Mouse (Mus musculus) liver, embryonic 15.5 days (tissue): ENCODE data around the gene Tmprss7. TPM values are rescaled to one million over a fixed set of nuclear protein-coding genes. Genes with fewer than 3 reads are reported as not detected.

Source experiments
- ATAC-seq: fragments of 200-750 bp; cut with Nextera tagmentation; 2 replicates; pipeline ENCODE4 v1.8.0; 2017; ENCODE audit warnings: moderate number of reproducible peaks, mild to moderate bottlenecking, moderate library complexity; ENCODE audit not compliant: insufficient read depth
- H3K27ac ChIP-seq: fragments of 300-500 bp; sonication (generic); replicated peaks from 2 replicates; pipeline ENCODE4 v1.5.1; 2015; ENCODE audit warnings: mild to moderate bottlenecking, inconsistent platforms
- H3K27me3 ChIP-seq: fragments of 300-500 bp; sonication (generic); 2 replicates; pipeline ENCODE4 v1.6.1; 2015; ENCODE audit warnings: mild to moderate bottlenecking, inconsistent platforms
- H3K36me3 ChIP-seq: fragments of 300-500 bp; sonication (generic); replicated peaks from 2 replicates; pipeline ENCODE4 v1.6.1; 2015; ENCODE audit warnings: moderate library complexity, mild to moderate bottlenecking, inconsistent platforms
- H3K4me1 ChIP-seq: fragments of 300-500 bp; sonication (generic); replicated peaks from 2 replicates; pipeline ENCODE4 v1.6.1; 2015; ENCODE audit warnings: inconsistent platforms
- H3K4me2 ChIP-seq: fragments of 300-500 bp; sonication (generic); 2 replicates; pipeline ENCODE4 v1.6.1; 2015; ENCODE audit warnings: moderate library complexity, mild to moderate bottlenecking, inconsistent platforms
- H3K4me3 ChIP-seq: fragments of 300-500 bp; sonication (generic); replicated peaks from 2 replicates; pipeline ENCODE4 v1.5.1; 2015; ENCODE audit warnings: mild to moderate bottlenecking, inconsistent platforms
- H3K9ac ChIP-seq: fragments of 300-500 bp; sonication (generic); 2 replicates; pipeline ENCODE4 v1.6.1; 2015; ENCODE audit warnings: moderate library complexity, mild to moderate bottlenecking, inconsistent platforms
- H3K9me3 ChIP-seq: fragments of 300-500 bp; sonication (generic); replicated peaks from 2 replicates; pipeline ENCODE4 v1.6.1; 2016; ENCODE audit warnings: inconsistent platforms
- WGBS: fragments of 180-500 bp; shearing (Covaris S2); methylation state at CpG from one replicate; pipeline ENCODE4 v1.1.7; 2015; ENCODE audit warnings: mixed read lengths; ENCODE audit not compliant: insufficient replicate concordance; 5-methylcytosine and 5-hydroxymethylcytosine counted together
- polyA plus RNA-seq: library from polyadenylated mRNA; unstranded; fragments of >200 nt; fragmentation: Nextera tagmentation; extraction: Ambion mirVana; gene quantifications from 2 replicates; pipeline ENCODE4 v1.2.1, GENCODE M21; 2015

Gene Tmprss7
- polyA plus RNA-seq, 1 experiment from 2014 or later: 0.12 TPM

GRCm38 (mm10) chr16:45624791-45625190 is 68.7 kb downstream of the Tmprss7 start:
- ATAC-seq: no peak
- Histone ChIP-seq H3K4me2 (no peak overlapping the region), H3K9ac (no peak overlapping the region), H3K9me3 (no peaks in the 10 kb centered on the region), H3K4me3 (no peak overlapping the region), H3K4me1 (peaks cover under 1% of the 10 kb centered on the region), H3K27me3 (no peaks in the 10 kb centered on the region), H3K27ac (no peak overlapping the region), H3K36me3 (no peaks in the 10 kb centered on the region)
- WGBS: 20% methylated on average over 2 of the region's 2 CpGs

- Histone ChIP-seq H3K9ac (no peak overlapping the region), H3K27me3 (no peaks in the 10 kb centered on the region), H3K27ac (no peak overlapping the region), H3K9me3 (no peaks in the 10 kb centered on the region), H3K4me1 (peaks cover 4% of the 10 kb centered on the region), H3K4me3 (no peak overlapping the region), H3K4me2 (no peak overlapping the region), H3K36me3 (no peaks in the 10 kb centered on the region)
- ATAC-seq: no peak
- 15% methylated on average over 4 of the region's 4 CpGs for WGBS
These were observed 70.2 kb downstream of the Tmprss7 start for GRCm38 (mm10) chr16:45623230-45623629.

GRCm38 (mm10) chr16:45619751-45620375 is 73.6 kb downstream of the Tmprss7 start:
- H3K27ac ChIP-seq: no peak overlapping the region
- no peak overlapping the region for H3K4me3 ChIP-seq
- H3K4me2 ChIP-seq: no peak overlapping the region
- no peak overlapping the region for H3K9ac ChIP-seq
- 0 out of 2 replicates have a peak, but pooled peaks have one; percentile 44 for ATAC-seq
- H3K4me1 ChIP-seq: peaks cover 4% of the 10 kb centered on the region
- no peaks in the 10 kb centered on the region for H3K27me3 ChIP-seq
- WGBS: 30% methylated on average over 8 of the region's 8 CpGs
- no peaks in the 10 kb centered on the region for H3K9me3 ChIP-seq
- no peaks in the 10 kb centered on the region for H3K36me3 ChIP-seq

GRCm38 (mm10) chr16:45615944-45616343 is 77.5 kb downstream of the Tmprss7 start:
- Histone ChIP-seq H3K4me2 (no peak overlapping the region), H3K9ac (no peak overlapping the region), H3K4me1 (peaks cover 4% of the 10 kb centered on the region), H3K4me3 (no peak overlapping the region), H3K27ac (no peak overlapping the region), H3K36me3 (no peaks in the 10 kb centered on the region), H3K9me3 (no peaks in the 10 kb centered on the region), H3K27me3 (no peaks in the 10 kb centered on the region)
- 66% methylated on average over 1 of the region's 1 CpGs for whole genome bisulfite sequencing
- no peak for ATAC-seq

GRCm38 (mm10) chr16:45613247-45613646 is 80.2 kb downstream of the Tmprss7 start:
- Histone ChIP-seq H3K27me3 (no peaks in the 10 kb centered on the region), H3K9ac (no peak overlapping the region), H3K9me3 (no peaks in the 10 kb centered on the region), H3K4me3 (no peak overlapping the region), H3K36me3 (no peaks in the 10 kb centered on the region), H3K4me1 (peaks cover 3% of the 10 kb centered on the region; the same call in 1 of the 2 replicates), H3K4me2 (no peak overlapping the region), H3K27ac (no peak overlapping the region)
- ATAC-seq: no peak
- 62% methylated on average over 2 of the region's 2 CpGs for WGBS

GRCm38 (mm10) chr16:45610267-45610666 is 83.2 kb downstream of the Tmprss7 start, which contains the start of gene Gcsam:
TSS of gene Gcsam (plus strand) at chr16:45610380.
- no peak for ATAC-seq
- 13% methylated on average over 4 of the region's 4 CpGs for WGBS
- Histone ChIP-seq H3K27me3 (no peaks in the 10 kb centered on the region), H3K9me3 (no peaks in the 10 kb centered on the region), H3K4me1 (peaks cover 3% of the 10 kb centered on the region; the same call in 1 of the 2 replicates), H3K36me3 (no peaks in the 10 kb centered on the region), H3K27ac (no peak within 1 kb of the TSS), H3K4me3 (no peak within 1 kb of the TSS), H3K4me2 (no peak within 1 kb of the TSS), H3K9ac (no peak within 1 kb of the TSS)

- no peaks in the 10 kb centered on the region for H3K9me3 ChIP-seq
- H3K4me2 ChIP-seq: no peak overlapping the region
- H3K27me3 ChIP-seq: no peaks in the 10 kb centered on the region
- no peak for ATAC-seq
- H3K4me1 ChIP-seq: peaks cover 3% of the 10 kb centered on the region; the same call in 1 of the 2 replicates
- WGBS: 40% methylated on average over 3 of the region's 3 CpGs
- H3K36me3 ChIP-seq: no peaks in the 10 kb centered on the region
- no peak overlapping the region for H3K9ac ChIP-seq
- H3K27ac ChIP-seq: no peak overlapping the region
- H3K4me3 ChIP-seq: no peak overlapping the region
These were observed 84.2 kb downstream of the Tmprss7 start for GRCm38 (mm10) chr16:45609300-45609699.

- peak; percentile 92 for ATAC-seq
- no peak overlapping the region for H3K4me3 ChIP-seq
- WGBS: 29% methylated on average over 4 of the region's 4 CpGs
These were observed 84.9 kb downstream of the Tmprss7 start for GRCm38 (mm10) chr16:45608481-45608954.

More at GRCm38 (mm10) chr16:45608481-45608954, 84.9 kb downstream of the Tmprss7 start:
- Histone ChIP-seq H3K9me3 (no peaks in the 10 kb centered on the region), H3K4me2 (no peak overlapping the region), H3K9ac (no peak overlapping the region), H3K4me1 (peaks cover 3% of the 10 kb centered on the region; the same call in 1 of the 2 replicates), H3K27me3 (no peaks in the 10 kb centered on the region), H3K27ac (no peak overlapping the region), H3K36me3 (no peaks in the 10 kb centered on the region)

Other genes starting within 250 kb of the Tmprss7 start
- gene Gm609, start 200.7 kb downstream of the Tmprss7 start, polyA plus RNA-seq: not detected in 2 replicates
- not detected in 2 replicates for gene Gm17783, start 161.6 kb downstream of the Tmprss7 start, polyA plus RNA-seq
- not detected in 2 replicates for gene Slc9c1, start 158.3 kb downstream of the Tmprss7 start, polyA plus RNA-seq
- gene Gcsam, start 83.3 kb downstream of the Tmprss7 start, polyA plus RNA-seq: 1.5 and 2.0 TPM in 2 replicates
- gene BC016579, start 39.6 kb downstream of the Tmprss7 start, polyA plus RNA-seq: 0.14 and 0.18 TPM in 2 replicates
- gene Tagln3, start 30.9 kb upstream of the Tmprss7 start, polyA plus RNA-seq: 0.38 and 0.48 TPM in 2 replicates
- 15.5 and 15.9 TPM in 2 replicates for gene Abhd10, start 49.3 kb upstream of the Tmprss7 start, polyA plus RNA-seq